Mouse (Mus musculus): ENCODE measurements at regions not wholly inside any gene's neighbourhood (a gene's known extent, or its start where the extent isn't known, plus 50 kb on each side); places are given as distances from the start of the nearest gene placed in this dataset.

GRCm38 (mm10) chr12:107251981-107252380, 236.5 kb upstream of the 3110018I06Rik start:
- TF ChIP-seq CTCF (IDR thresholded peaks at IDR 0.05; ENCODE audit: low read depth) (no peak), EP300 (IDR thresholded peaks at IDR 0.05; ENCODE audit: low read depth) (no peak)

All from liver, postnatal 0 days (tissue).